Mouse (Mus musculus): ENCODE results near the gene Whrn. TPM values are rescaled to one million over a fixed set of nuclear protein-coding genes. Genes with fewer than 3 reads are reported as not detected.

Gene Whrn
- total RNA-seq, 2 experiments from 2014 or later: 41.7 to 45.8 TPM

DNA sequence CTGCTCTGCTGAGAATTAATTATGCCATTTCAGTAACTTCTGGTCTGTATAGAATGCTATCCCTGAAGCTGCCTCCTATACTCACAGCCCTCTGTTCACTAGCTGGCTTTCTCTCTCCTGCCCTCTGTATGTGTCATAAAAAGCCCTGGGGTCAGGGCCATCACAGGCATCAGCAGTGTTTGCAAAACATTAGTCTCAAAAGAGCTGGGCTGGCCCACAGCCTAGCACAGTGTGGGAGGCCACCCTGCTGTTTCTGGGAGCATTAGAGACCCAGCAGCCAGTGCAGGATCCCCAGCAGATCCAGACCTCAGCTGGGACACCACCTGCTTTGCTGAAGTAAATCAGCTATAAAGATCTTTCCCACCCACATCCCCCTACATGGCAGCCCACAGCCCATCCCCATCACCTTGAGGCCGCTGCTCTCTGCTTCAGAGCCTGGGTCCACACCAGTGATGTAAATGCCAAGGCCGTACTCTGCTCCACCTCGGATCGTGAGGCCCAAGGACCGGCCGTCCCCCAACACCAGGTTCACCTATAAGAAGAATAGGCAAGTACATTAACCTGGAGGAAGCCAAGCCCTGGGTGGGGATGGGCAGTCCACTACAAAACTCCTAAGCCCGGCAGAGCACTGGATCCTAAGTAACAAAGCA is 34.8 kb downstream of the Whrn start:
- intact Hi-C loops (cut with DNase I): no loop called here
- no peak for DNase-seq (ENCODE audit: extremely low spot score in 1 of 2, low spot score in 2 of 2)

DNA sequence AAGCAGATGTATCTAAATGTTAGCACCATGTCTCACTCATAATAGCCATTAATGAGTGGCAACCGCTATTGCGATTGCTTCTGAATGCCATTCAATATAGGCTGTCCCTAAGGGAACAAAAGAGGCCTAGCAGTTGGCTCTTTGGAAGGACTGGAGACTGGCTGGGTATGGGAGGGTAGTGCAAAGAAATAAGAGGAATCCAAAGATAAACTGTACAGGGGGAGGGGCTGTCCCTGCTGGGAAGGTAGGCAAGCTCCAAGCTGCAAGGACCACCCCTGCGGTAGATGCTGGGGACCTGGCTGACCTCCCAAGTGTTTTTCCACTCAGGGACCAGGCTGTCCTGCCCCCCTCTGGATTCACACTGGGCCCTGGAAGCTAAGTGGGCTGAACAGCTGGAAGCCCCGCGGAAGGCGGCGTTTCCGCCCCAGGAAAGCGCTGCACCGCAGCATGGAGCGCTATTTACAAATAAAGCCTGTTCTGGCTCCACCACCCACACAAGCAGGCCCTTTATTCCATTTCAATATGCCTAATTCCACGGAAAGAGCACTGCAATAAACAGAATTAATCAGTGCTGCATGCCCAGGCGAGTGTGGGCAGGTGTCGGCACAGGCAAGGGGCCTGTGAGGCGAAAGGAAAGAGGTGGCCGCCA is 36.5 kb downstream of the Whrn start:
- intact Hi-C loops (cut with DNase I): no loop called here
- DNase-seq (ENCODE audit: extremely low spot score in 1 of 2, low spot score in 2 of 2): peak in 1 of 2 experiments; percentile 67

GRCm38 (mm10) chr4:63456547-63456946 is 39.2 kb downstream of the Whrn start:
- DNase-seq (ENCODE audit: extremely low spot score in 1 of 2, low spot score in 2 of 2): no peak
- intact Hi-C loops (cut with DNase I): no loop called here

DNA sequence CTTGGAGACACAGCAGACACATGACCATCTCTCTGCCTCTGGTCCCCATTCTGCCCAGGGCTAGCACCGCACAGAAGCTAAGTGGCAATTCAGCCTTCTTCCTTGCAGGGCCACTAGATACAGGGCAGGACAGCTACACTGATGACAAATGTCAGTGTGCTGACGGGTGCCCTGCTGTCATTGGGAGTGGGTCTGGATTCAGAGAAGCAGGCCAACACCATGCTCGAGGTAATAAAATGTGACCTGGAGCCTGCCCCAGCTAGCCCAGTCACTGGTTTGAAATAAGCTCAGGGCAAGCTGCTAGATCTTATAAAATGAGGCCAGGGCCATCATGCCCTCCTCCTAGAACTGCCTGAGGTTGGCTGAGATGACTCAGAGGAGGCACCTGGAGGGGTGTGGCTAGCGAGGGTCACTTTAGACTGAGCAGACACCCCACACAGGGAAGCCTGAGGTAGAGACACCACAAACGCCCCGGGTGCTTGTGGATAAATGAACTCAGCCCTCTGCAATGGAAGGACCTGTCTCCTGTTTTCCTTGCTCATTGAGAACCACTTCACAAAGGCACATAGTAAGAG is 41.8 kb downstream of the Whrn start:
- intact Hi-C loops (cut with DNase I): no loop called here
- DNase-seq (ENCODE audit: extremely low spot score in 1 of 2, low spot score in 2 of 2): no peak

- intact Hi-C loops (cut with DNase I): no loop called here
- no peak for DNase-seq (ENCODE audit: extremely low spot score in 1 of 2, low spot score in 2 of 2)
These were observed 43.2 kb downstream of the Whrn start for GRCm38 (mm10) chr4:63452555-63452954.

DNA sequence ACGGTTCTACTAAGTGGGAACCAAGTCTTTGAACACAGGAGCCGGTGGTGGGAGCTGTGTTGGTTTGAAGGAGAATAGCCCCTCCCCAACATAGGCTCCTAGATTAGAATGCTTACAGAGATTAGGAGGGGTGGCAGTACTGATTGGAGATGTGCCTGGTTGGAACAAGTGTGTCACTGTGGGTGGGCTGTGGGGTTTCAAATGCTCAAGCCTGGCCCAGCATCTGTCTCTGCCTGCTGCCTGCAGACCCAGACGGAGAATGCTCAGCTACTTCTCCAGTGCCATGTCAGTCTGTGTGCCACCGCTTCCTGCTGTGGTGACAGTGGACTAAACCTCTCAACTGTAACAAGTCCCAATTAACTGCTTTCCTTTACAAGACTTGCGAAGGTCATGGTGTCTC is 45.2 kb downstream of the Whrn start:
- DNase-seq (ENCODE audit: extremely low spot score in 1 of 2, low spot score in 2 of 2): no peak
- intact Hi-C loops (cut with DNase I): no loop called here

GRCm38 (mm10) chr4:63444362-63445066 is 51.3 kb downstream of the Whrn start:
- no peak for DNase-seq (ENCODE audit: extremely low spot score in 1 of 2, low spot score in 2 of 2)
- intact Hi-C loops (cut with DNase I): no loop called here

GRCm38 (mm10) chr4:63443101-63443500 is 52.7 kb downstream of the Whrn start:
- DNase-seq (ENCODE audit: extremely low spot score in 1 of 2, low spot score in 2 of 2): no peak
- intact Hi-C loops (cut with DNase I): no loop called here

DNA sequence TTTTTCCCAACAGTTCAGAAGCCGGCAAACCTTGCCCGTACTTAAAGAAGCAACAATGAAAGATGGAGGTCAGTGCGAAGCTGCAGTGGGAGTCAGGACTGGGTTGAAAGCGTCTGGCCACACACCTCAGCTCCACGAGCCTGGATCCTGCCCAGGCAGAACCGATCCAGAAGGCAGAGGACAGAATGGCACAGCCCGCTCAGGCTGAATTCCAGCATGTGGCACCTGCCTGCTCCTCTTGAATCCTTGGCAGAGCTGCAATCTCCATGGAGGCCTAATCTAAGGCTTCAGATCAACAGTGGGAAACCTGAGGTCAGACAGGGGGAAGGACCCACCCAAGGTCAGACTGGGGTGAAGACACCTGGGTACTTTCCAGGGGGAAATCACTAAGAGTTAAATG is 54.2 kb downstream of the Whrn start:
- no peak for DNase-seq (ENCODE audit: extremely low spot score in 1 of 2, low spot score in 2 of 2)
- intact Hi-C loops (cut with DNase I): no loop called here

DNA sequence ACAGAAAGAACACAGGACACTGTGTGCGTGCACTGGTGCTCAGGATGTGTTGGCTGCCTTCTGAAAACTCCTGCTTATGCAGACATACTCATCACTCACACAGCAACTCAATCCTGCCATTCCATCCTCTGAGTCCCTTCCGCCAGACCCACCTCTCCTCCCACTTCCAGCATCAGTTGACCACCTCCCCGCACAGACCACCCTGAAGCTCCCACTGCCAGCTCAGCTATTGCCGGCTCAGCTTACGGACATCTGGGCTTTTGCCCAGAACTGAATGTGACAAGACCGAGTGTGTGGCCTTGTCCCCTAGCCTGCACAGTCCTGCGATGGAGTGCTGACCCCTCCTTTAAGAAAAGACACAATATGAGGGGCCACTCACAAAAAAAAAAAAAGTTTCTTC is 55.5 kb downstream of the Whrn start:
- no peak for DNase-seq (ENCODE audit: extremely low spot score in 1 of 2, low spot score in 2 of 2)
- intact Hi-C loops (cut with DNase I): no loop called here

DNA sequence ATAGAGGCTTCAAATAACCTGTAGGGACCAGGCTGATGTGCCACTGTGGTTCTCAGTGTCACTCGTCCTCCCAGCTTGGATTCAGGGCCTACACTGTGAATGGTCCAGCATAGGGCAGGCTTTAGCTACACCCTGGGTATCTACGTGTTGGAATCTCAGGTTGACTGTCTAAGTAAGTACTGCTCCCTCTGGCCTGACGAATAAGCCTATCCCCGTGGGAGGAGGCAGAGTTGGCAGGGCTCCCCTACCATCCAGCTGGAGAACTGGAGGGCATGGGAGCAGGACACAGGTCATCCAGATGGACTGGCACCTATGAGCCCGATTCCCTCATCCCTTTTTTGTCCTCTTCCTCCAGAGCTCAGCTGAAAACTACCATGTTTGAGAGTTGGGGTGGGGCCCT is 57.8 kb downstream of the Whrn start:
- intact Hi-C loops (cut with DNase I): no loop called here
- no peak for DNase-seq (ENCODE audit: extremely low spot score in 1 of 2, low spot score in 2 of 2)

- intact Hi-C loops (cut with DNase I): no loop called here
- DNase-seq (ENCODE audit: extremely low spot score in 1 of 2, low spot score in 2 of 2): no peak
These were observed 58.5 kb downstream of the Whrn start for GRCm38 (mm10) chr4:63437119-63437815.

- DNase-seq (ENCODE audit: extremely low spot score in 1 of 2, low spot score in 2 of 2): no peak
- intact Hi-C loops (cut with DNase I): no loop called here
These were observed 60.4 kb downstream of the Whrn start for GRCm38 (mm10) chr4:63435402-63435801.

GRCm38 (mm10) chr4:63431098-63431497 is 64.7 kb downstream of the Whrn start:
- intact Hi-C loops (cut with DNase I): no loop called here
- no peak for DNase-seq (ENCODE audit: extremely low spot score in 1 of 2, low spot score in 2 of 2)

GRCm38 (mm10) chr4:63430357-63430756 is 65.4 kb downstream of the Whrn start:
- DNase-seq (ENCODE audit: extremely low spot score in 1 of 2, low spot score in 2 of 2): no peak
- intact Hi-C loops (cut with DNase I): no loop called here

- intact Hi-C loops (cut with DNase I): no loop called here
- DNase-seq (ENCODE audit: extremely low spot score in 1 of 2, low spot score in 2 of 2): no peak
These were observed 69.5 kb downstream of the Whrn start for GRCm38 (mm10) chr4:63426308-63426707.

DNA sequence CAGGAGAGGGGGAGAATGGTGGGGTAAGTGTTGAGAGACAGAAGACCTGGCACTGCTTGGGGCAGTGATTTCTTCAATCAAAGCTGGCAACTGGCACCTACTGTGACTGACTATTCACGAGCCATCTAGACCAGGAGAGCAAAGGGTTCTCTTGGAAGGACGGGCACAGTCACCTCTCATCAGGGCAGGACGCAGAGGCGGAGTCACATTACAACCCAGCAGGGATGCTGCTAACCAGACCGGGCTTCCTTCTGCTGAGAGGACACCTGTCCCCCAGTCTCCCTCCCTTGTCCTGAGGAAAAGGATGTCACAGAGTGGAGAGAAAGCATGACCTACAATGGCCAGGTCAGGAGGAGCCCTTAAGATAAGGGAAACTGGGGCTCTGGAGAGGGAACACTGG is 72.0 kb downstream of the Whrn start:
- no peak for DNase-seq (ENCODE audit: extremely low spot score in 1 of 2, low spot score in 2 of 2)
- intact Hi-C loops (cut with DNase I): no loop called here

- no peak for DNase-seq (ENCODE audit: extremely low spot score in 1 of 2, low spot score in 2 of 2)
- intact Hi-C loops (cut with DNase I): no loop called here
These were observed 72.6 kb downstream of the Whrn start for GRCm38 (mm10) chr4:63423231-63423630.

DNA sequence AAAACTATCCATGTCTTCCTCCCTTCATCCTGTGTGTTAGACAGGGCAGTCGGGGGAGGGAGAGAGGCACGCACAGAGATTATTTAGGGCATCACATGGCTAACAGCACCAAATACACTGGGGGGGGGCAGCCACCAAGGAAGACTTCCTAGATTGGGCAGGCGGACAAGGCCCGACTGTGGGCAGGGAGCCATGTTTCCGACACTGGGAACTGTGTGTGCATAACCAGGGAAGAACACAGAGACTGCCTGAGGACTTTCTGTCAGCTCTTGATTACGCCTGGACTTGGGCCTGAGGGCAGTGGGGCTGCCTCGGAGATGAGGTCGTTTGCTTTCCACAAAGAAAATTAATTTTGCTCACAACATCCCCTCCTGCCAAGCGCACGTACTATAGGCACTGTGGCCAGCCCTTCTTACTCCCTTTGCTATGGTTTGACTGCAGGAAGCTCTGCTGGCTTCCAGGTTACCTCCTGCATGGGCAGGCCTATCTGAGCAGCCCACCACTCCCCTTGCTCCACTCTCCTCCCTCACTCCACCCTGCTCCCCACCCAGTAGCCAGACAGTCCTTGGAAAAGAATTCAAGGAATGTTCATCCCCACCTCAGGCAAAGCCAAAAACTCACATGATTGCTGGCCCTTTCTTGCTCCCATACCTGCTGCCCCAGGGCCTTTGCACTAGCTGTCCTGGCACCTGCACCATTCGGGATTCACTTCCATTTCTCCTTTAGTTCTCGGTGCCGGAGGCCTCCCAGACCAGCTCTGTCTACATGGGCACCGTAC is 75.5 kb downstream of the Whrn start:
- peak in 1 of 2 experiments; percentile 58 for DNase-seq (ENCODE audit: extremely low spot score in 1 of 2, low spot score in 2 of 2)
- intact Hi-C loops (cut with DNase I): no loop called here
